Mouse (Mus musculus) liver, adult 2 months (tissue): ENCODE results near the gene Gcnt3. TPM values are rescaled to one million over a fixed set of nuclear protein-coding genes. Genes with fewer than 3 reads are reported as not detected.

Experiments used
- DNase-seq: peaks from one replicate; pipeline ENCODE4 v3.0.0-alpha.2; 2011; ENCODE audit warnings: low read depth, low spot score; ENCODE audit errors: extremely low read depth
- H3K27ac ChIP-seq: fragments of 200-500 bp; replicated peaks from 2 replicates; pipeline ENCODE4 v1.5.1; 2012; ENCODE audit warnings: low read depth, mild to moderate bottlenecking, control low read depth, inconsistent platforms, low read length; ENCODE audit not compliant: insufficient read depth
- H3K27me3 ChIP-seq: fragments of 200-500 bp; 2 replicates; pipeline ENCODE4 v1.6.1; 2012; ENCODE audit warnings: mild to moderate bottlenecking, moderate library complexity, low read length, inconsistent platforms; ENCODE audit not compliant: control insufficient read depth, insufficient read depth
- H3K36me3 ChIP-seq: fragments of 200-500 bp; 2 replicates; pipeline ENCODE4 v1.6.1; 2012; ENCODE audit warnings: low read length, inconsistent platforms; ENCODE audit not compliant: control insufficient read depth, insufficient read depth
- H3K4me1 ChIP-seq: fragments of 200-500 bp; 2 replicates; pipeline ENCODE4 v1.6.1; 2011; ENCODE audit warnings: low read length; ENCODE audit not compliant: control insufficient read depth, insufficient read depth
- H3K4me3 ChIP-seq: fragments of 200-500 bp; 2 replicates; pipeline ENCODE4 v1.5.1; 2011; ENCODE audit warnings: low read depth, mild to moderate bottlenecking, control low read depth, low read length, moderate library complexity; ENCODE audit not compliant: insufficient read depth
- H3K79me2 ChIP-seq: fragments of 200-500 bp; 2 replicates; pipeline ENCODE4 v1.6.1; 2012; ENCODE audit warnings: inconsistent platforms, mild to moderate bottlenecking, low read length, moderate library complexity; ENCODE audit not compliant: control insufficient read depth, insufficient read depth
- H3K9ac ChIP-seq: fragments of 200-500 bp; 2 replicates; pipeline ENCODE4 v1.6.1; 2012; ENCODE audit warnings: low read depth, mild to moderate bottlenecking, control low read depth, inconsistent platforms, low read length
- CTCF ChIP-seq: fragments of 200-500 bp; IDR thresholded peaks from 2 replicates; pipeline ENCODE4 v1.5.1; 2011; ENCODE audit warnings: low read depth, low read length, control low read depth
- POLR2A ChIP-seq: fragments of 200-500 bp; IDR thresholded peaks from 2 replicates; pipeline ENCODE4 v1.6.1; 2011; ENCODE audit warnings: low read length, control low read depth; ENCODE audit not compliant: insufficient read depth; ENCODE audit errors: extremely low read depth
- WGBS: fragments of 180-500 bp; shearing (Covaris S2); methylation state at CpG from one replicate; pipeline ENCODE4 v1.1.7; 2018; 5-methylcytosine and 5-hydroxymethylcytosine counted together
- polyA plus RNA-seq: library from polyadenylated mRNA; depleted of rRNA; stranded (reverse); fragments of >200 nt; gene quantifications from 2 replicates; pipeline ENCODE4 v1.2.3, GENCODE M21; 2012
- total RNA-seq: library from RNA; depleted of rRNA; stranded (reverse); fragments of >200 nt; gene quantifications from 2 replicates; pipeline ENCODE4 v1.2.3, GENCODE M21; 2014

Gene Gcnt3
- total and polyA plus RNA-seq, 2 experiments = 0.02 to 0.09 TPM

- Histone ChIP-seq H3K9ac (no peak overlapping the region), H3K36me3 (no peaks in the 10 kb centered on the region), H3K4me3 (no peak overlapping the region), H3K27ac (no peak overlapping the region), H3K79me2 (no peaks in the 10 kb centered on the region), H3K4me1 (no peaks in the 10 kb centered on the region), H3K27me3 (no peaks in the 10 kb centered on the region)
- WGBS = 77% methylated on average over 6 of the region's 6 CpGs
- DNase-seq = no peak
- TF ChIP-seq POLR2A (no peak), CTCF (no peak)
These were observed 11.0 kb upstream of the Gcnt3 start for GRCm38 (mm10) chr9:70048751-70049415.

- Histone ChIP-seq H3K36me3 (no peaks in the 10 kb centered on the region), H3K4me1 (no peaks in the 10 kb centered on the region), H3K79me2 (no peaks in the 10 kb centered on the region), H3K9ac (no peak overlapping the region), H3K27me3 (no peaks in the 10 kb centered on the region), H3K27ac (no peak overlapping the region), H3K4me3 (no peak overlapping the region)
- DNase-seq = no peak
- TF ChIP-seq POLR2A (no peak), CTCF (no peak)
- WGBS = 74% methylated on average over 5 of the region's 5 CpGs
These were observed 10.4 kb upstream of the Gcnt3 start for GRCm38 (mm10) chr9:70048280-70048679.

- no peaks in the 10 kb centered on the region for H3K36me3 ChIP-seq
- TF ChIP-seq POLR2A (no peak), CTCF (no peak)
- 72% methylated on average over 3 of the region's 3 CpGs for WGBS
- no peaks in the 10 kb centered on the region for H3K4me1 ChIP-seq
- DNase-seq = no peak
- no peak overlapping the region for H3K4me3 ChIP-seq
- H3K27me3 ChIP-seq = no peaks in the 10 kb centered on the region
- no peaks in the 10 kb centered on the region for H3K79me2 ChIP-seq
- H3K27ac ChIP-seq = no peak overlapping the region
- no peak overlapping the region for H3K9ac ChIP-seq
These were observed 10.0 kb upstream of the Gcnt3 start for GRCm38 (mm10) chr9:70047839-70048238.

- H3K36me3 ChIP-seq = no peaks in the 10 kb centered on the region
- no peaks in the 10 kb centered on the region for H3K79me2 ChIP-seq
- TF ChIP-seq POLR2A (no peak), CTCF (no peak)
- DNase-seq = no peak
- no peaks in the 10 kb centered on the region for H3K4me1 ChIP-seq
- no peak overlapping the region for H3K4me3 ChIP-seq
- no peak overlapping the region for H3K27ac ChIP-seq
- H3K9ac ChIP-seq = no peak overlapping the region
- no peaks in the 10 kb centered on the region for H3K27me3 ChIP-seq
- whole genome bisulfite sequencing = 82% methylated on average over 6 of the region's 6 CpGs
These were observed 8.4 kb upstream of the Gcnt3 start for GRCm38 (mm10) chr9:70046255-70046654.

- whole genome bisulfite sequencing = 85% methylated on average over 2 of the region's 2 CpGs
These were observed 7.0 kb upstream of the Gcnt3 start for GRCm38 (mm10) chr9:70044865-70045264.

GRCm38 (mm10) chr9:70042935-70043334, 5.0 kb upstream of the Gcnt3 start:
- no peak overlapping the region for H3K9ac ChIP-seq
- no peaks in the 10 kb centered on the region for H3K79me2 ChIP-seq
- no peaks in the 10 kb centered on the region for H3K36me3 ChIP-seq
- no peaks in the 10 kb centered on the region for H3K27me3 ChIP-seq
- no peak for DNase-seq
- H3K4me1 ChIP-seq = no peaks in the 10 kb centered on the region
- H3K4me3 ChIP-seq = no peak overlapping the region
- H3K27ac ChIP-seq = no peak overlapping the region
- 92% methylated on average over 1 of the region's 1 CpGs for WGBS
- TF ChIP-seq POLR2A (no peak), CTCF (no peak)

More at GRCm38 (mm10) chr9:70044865-70045264, 7.0 kb upstream of the Gcnt3 start:
- H3K4me3 ChIP-seq = no peak overlapping the region
- no peaks in the 10 kb centered on the region for H3K4me1 ChIP-seq
- no peaks in the 10 kb centered on the region for H3K79me2 ChIP-seq
- no peaks in the 10 kb centered on the region for H3K36me3 ChIP-seq
- H3K27me3 ChIP-seq = no peaks in the 10 kb centered on the region
- no peak overlapping the region for H3K27ac ChIP-seq
- DNase-seq = no peak
- no peak overlapping the region for H3K9ac ChIP-seq
- TF ChIP-seq POLR2A = no peak
- no peak for TF ChIP-seq CTCF
